Mouse (Mus musculus) embryonic facial prominence, embryonic 11.5 days (tissue): ENCODE results near the gene Nudt19. TPM values are rescaled to one million over a fixed set of nuclear protein-coding genes. Genes with fewer than 3 reads are reported as not detected.

Experiments
- ATAC-seq: fragments of 200-750 bp; cut with Nextera tagmentation; replicated peaks from 2 replicates; pipeline ENCODE4 v1.8.0; 2017; ENCODE audit warnings: low read depth; ENCODE audit not compliant: insufficient number of reproducible peaks, low FRiP score, low TSS enrichment
- DNase-seq: peaks from one replicate; pipeline ENCODE4 v3.0.0-alpha.2; 2015; ENCODE audit warnings: low spot score
- H3K27ac ChIP-seq: fragments of 300-500 bp; sonication (generic); replicated peaks from 2 replicates; pipeline ENCODE4 v1.5.1; 2014; ENCODE audit warnings: mild to moderate bottlenecking, low read depth, low read length, control low read depth
- H3K27me3 ChIP-seq: fragments of 300-500 bp; sonication (generic); 2 replicates; pipeline ENCODE4 v1.6.1; 2014; ENCODE audit warnings: mild to moderate bottlenecking, low read length, moderate library complexity, mixed read lengths; ENCODE audit not compliant: control insufficient read depth, insufficient read depth
- H3K36me3 ChIP-seq: fragments of 300-500 bp; sonication (generic); replicated peaks from 2 replicates; pipeline ENCODE4 v1.6.1; 2014; ENCODE audit warnings: low read depth, mild to moderate bottlenecking, low read length, moderate library complexity, mixed read lengths; ENCODE audit not compliant: control insufficient read depth, insufficient read depth
- H3K4me1 ChIP-seq: fragments of 300-500 bp; sonication (generic); 2 replicates; pipeline ENCODE4 v1.6.1; 2014; ENCODE audit warnings: low read length, mixed read lengths; ENCODE audit not compliant: control insufficient read depth, insufficient read depth
- H3K4me2 ChIP-seq: fragments of 300-500 bp; sonication (generic); 2 replicates; pipeline ENCODE4 v1.6.1; 2014; ENCODE audit warnings: low read depth, mild to moderate bottlenecking, control low read depth, low read length, moderate library complexity
- H3K4me3 ChIP-seq: fragments of 300-500 bp; sonication (generic); 2 replicates; pipeline ENCODE4 v1.5.1; 2014; ENCODE audit warnings: low read depth, low read length, control low read depth
- H3K9ac ChIP-seq: fragments of 300-500 bp; sonication (generic); replicated peaks from 2 replicates; pipeline ENCODE4 v1.6.1; 2014; ENCODE audit warnings: mild to moderate bottlenecking, control low read depth, low read length
- H3K9me3 ChIP-seq: fragments of 300-500 bp; sonication (generic); replicated peaks from 2 replicates; pipeline ENCODE4 v1.6.1; 2016; ENCODE audit warnings: mild to moderate bottlenecking, low read length, inconsistent platforms, mixed read lengths; ENCODE audit not compliant: control insufficient read depth
- WGBS: fragments of 180-500 bp; shearing (Covaris S2); extraction: QIAGEN DNeasy Blood & Tissue Kit; methylation state at CpG from one replicate; pipeline ENCODE4 v1.1.7; 2014; 5-methylcytosine and 5-hydroxymethylcytosine counted together
- polyA plus RNA-seq: library from polyadenylated mRNA; unstranded; fragments of >200 nt; fragmentation: Nextera tagmentation; extraction: Ambion mirVana; gene quantifications from 2 replicates; pipeline ENCODE4 v1.2.1, GENCODE M21; 2014

The Nudt19 gene
- polyA plus RNA-seq, 1 experiment from 2014 or later, result 49.1 TPM

- no peaks in the 10 kb centered on the region for H3K4me1 ChIP-seq
- H3K4me2 ChIP-seq, result no peak overlapping the region
- 93% methylated on average over 2 of the region's 2 CpGs for WGBS
- no peaks in the 10 kb centered on the region for H3K9me3 ChIP-seq
- no peaks in the 10 kb centered on the region for H3K27me3 ChIP-seq
- DNase-seq (no peak), ATAC-seq (no peak)
- no peak overlapping the region for H3K9ac ChIP-seq
- no peak overlapping the region for H3K4me3 ChIP-seq
- H3K27ac ChIP-seq, result no peak overlapping the region
- no peaks in the 10 kb centered on the region for H3K36me3 ChIP-seq
Measured at GRCm38 (mm10) chr7:35497516-35497915, 58.6 kb downstream of the Nudt19 start.

Other genes with a start within 250 kb of the Nudt19 start
- 18.0 and 19.8 TPM in 2 replicates for gene Gpatch1, start 237.9 kb downstream of the Nudt19 start, polyA plus RNA-seq
- 3.1 and 5.4 TPM in 2 replicates for gene Rhpn2, start 222.1 kb downstream of the Nudt19 start, polyA plus RNA-seq
- gene Faap24, start 159.5 kb downstream of the Nudt19 start, polyA plus RNA-seq, result 19.4 and 20.1 TPM in 2 replicates
- 37.5 and 41.1 TPM in 2 replicates for gene Cep89, start 159.3 kb downstream of the Nudt19 start, polyA plus RNA-seq
- 0.70 TPM in 1 of 2 replicates, not detected in the other for gene Slc7a9, start 107.5 kb downstream of the Nudt19 start, polyA plus RNA-seq
- 0.48 TPM in 1 of 2 replicates, not detected in the other for gene Tdrd12, start 18.6 kb downstream of the Nudt19 start, polyA plus RNA-seq
- gene Rgs9bp, start 29.3 kb upstream of the Nudt19 start, polyA plus RNA-seq, result 0.07 and 0.14 TPM in 2 replicates
- gene Ankrd27, start 29.9 kb upstream of the Nudt19 start, polyA plus RNA-seq, result 31.5 and 36.4 TPM in 2 replicates
- 303 and 313 TPM in 2 replicates for gene Pdcd5, start 91.2 kb upstream of the Nudt19 start, polyA plus RNA-seq
- 39.2 and 39.5 TPM in 2 replicates for gene Dpy19l3, start 198.2 kb upstream of the Nudt19 start, polyA plus RNA-seq
- 15.4 and 18.1 TPM in 2 replicates for gene Zfp507, start 246.7 kb upstream of the Nudt19 start, polyA plus RNA-seq